Mouse (Mus musculus): ENCODE results near the gene Ngdn.

GRCm38 (mm10) chr14:55062626-55063025 lies 47.4 kb downstream of the Ngdn start:
- TF ChIP-seq POLR2A (IDR thresholded peaks at IDR 0.05; ENCODE audit: low read depth, low read length) (no peak), ZC3H11A (IDR thresholded peaks at IDR 0.05; ENCODE audit: low read depth, low read length) (no peak)

Data from CH12.LX (cell line).